Mouse (Mus musculus) MEL (cell line): Measurements from ENCODE around the gene Ube4a.

ENCODE experiments used
- CTCF ChIP-seq, 3 experiments: IDR thresholded peaks in 2 of 3; conservative IDR thresholded peaks in 1 of 3; 2 replicates each; pipeline ENCODE4 v1.5.1; 2011 to 2012; ENCODE audit warnings: low read length in 3 of 3, low read depth in 2 of 3, mild to moderate bottlenecking in 2 of 3, improper control_type of control experiment in 1 of 3, inconsistent platforms in 1 of 3, mixed read lengths in 1 of 3, moderate library complexity in 1 of 3; ENCODE audit not compliant: control insufficient read depth in 1 of 3, insufficient read depth in 1 of 3, poor library complexity in 1 of 3, severe bottlenecking in 1 of 3
- EP300 ChIP-seq, 2 experiments: IDR thresholded peaks; 2 replicates each; pipeline ENCODE4 v1.6.1; 2011; ENCODE audit warnings: improper control_type of control experiment in 2 of 2, low read length in 2 of 2, low read depth in 1 of 2, mild to moderate bottlenecking in 1 of 2
- GATA1 ChIP-seq: IDR thresholded peaks from 2 replicates; pipeline ENCODE4 v1.6.1; 2011; ENCODE audit warnings: low read depth, low read length, improper control_type of control experiment
- HCFC1 ChIP-seq: IDR thresholded peaks from 2 replicates; pipeline ENCODE4 v1.6.1; 2012; ENCODE audit warnings: low read depth, mild to moderate bottlenecking, inconsistent platforms, low read length, improper control_type of control experiment, moderate library complexity
- JUND ChIP-seq: IDR thresholded peaks from 2 replicates; pipeline ENCODE4 v1.6.1; 2011; ENCODE audit warnings: low read depth, mild to moderate bottlenecking, improper control_type of control experiment, low read length
- KAT2A ChIP-seq: conservative IDR thresholded peaks from 2 replicates; pipeline ENCODE4 v1.6.1; 2012; ENCODE audit warnings: low read depth, low read length, improper control_type of control experiment, inconsistent platforms
- MAFK ChIP-seq: IDR thresholded peaks from 2 replicates; pipeline ENCODE4 v1.6.1; 2011; ENCODE audit warnings: low read depth, mild to moderate bottlenecking, low read length, improper control_type of control experiment, borderline replicate concordance
- MAX ChIP-seq: IDR thresholded peaks from 2 replicates; pipeline ENCODE4 v1.6.1; 2011; ENCODE audit warnings: low read length, improper control_type of control experiment
- POLR2A ChIP-seq, 2 experiments: IDR thresholded peaks; 2 replicates each; pipeline ENCODE4 v1.6.1; 2011 to 2012; ENCODE audit warnings: low read length in 2 of 2, mild to moderate bottlenecking in 2 of 2, control low read depth in 1 of 2, improper control_type of control experiment in 1 of 2, low read depth in 1 of 2, moderate library complexity in 1 of 2; ENCODE audit not compliant: control insufficient read depth in 1 of 2, insufficient read depth in 1 of 2, poor library complexity in 1 of 2
- RAD21 ChIP-seq: IDR thresholded peaks from 2 replicates; pipeline ENCODE4 v1.6.1; 2011; ENCODE audit warnings: mild to moderate bottlenecking, low read depth, low read length, improper control_type of control experiment

DNA sequence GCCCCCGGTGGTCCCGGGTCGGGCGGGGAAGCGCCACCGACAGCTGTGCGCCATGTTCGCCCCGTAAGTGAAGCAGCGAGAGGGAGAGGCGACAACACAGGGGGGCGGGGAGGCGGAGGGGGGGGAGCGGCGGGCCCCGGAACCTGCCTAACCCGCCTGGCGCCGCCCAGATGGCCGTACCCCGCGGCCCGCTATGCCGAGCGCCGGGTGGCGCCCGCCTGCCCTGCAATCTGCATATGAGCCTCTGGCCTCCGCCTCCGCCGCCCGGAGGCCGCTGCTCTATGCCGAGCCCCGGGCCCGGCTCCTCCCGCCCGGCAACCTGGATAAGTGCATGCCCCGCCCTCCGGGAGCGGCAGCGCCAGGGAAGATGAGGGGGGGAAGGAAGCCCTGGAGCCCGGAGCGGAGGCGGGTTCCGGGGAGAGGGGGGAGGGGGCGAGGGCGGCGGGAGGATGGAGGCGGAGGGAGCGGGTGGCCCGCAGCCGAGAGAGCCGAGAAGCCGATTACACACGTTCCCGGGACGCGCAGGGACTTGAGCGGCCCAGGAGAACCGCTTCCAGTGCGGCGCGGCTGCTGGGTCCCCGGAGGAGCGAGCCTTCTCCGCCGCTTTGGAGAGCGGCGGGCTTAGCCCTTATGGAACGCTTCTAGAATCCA lies 84.1 kb downstream of the Ube4a start, which contains the start of gene Kmt2a:
- TF ChIP-seq CTCF (IDR thresholded peaks at IDR 0.05 in 2 of 3, conservative IDR thresholded peaks at IDR 0.05 in 1 of 3; ENCODE audit: control insufficient read depth in 1 of 3, insufficient read depth in 1 of 3, low read depth in 2 of 3, low read length in 3 of 3, poor library complexity in 1 of 3, severe bottlenecking in 1 of 3) (no peak), KAT2A (peak; percentile 74), GATA1 (no peak), POLR2A (IDR thresholded peaks at IDR 0.05; ENCODE audit: control insufficient read depth in 1 of 2, insufficient read depth in 1 of 2, low read depth in 1 of 2, low read length in 2 of 2, poor library complexity in 1 of 2) (peak; percentile 51 to 66; a peak in 2 of 4 replicates), MAFK (no peak), EP300 (IDR thresholded peaks at IDR 0.05; ENCODE audit: low read depth in 1 of 2, low read length in 2 of 2) (peak in 1 of 2 experiments; percentile 39; a peak in 1 of 4 replicates), HCFC1 (peak; percentile 87), RAD21 (no peak), MAX (no peak), JUND (no peak)
